Mouse (Mus musculus): Measurements from ENCODE around the gene Hdgf.

Gene Hdgf

DNA sequence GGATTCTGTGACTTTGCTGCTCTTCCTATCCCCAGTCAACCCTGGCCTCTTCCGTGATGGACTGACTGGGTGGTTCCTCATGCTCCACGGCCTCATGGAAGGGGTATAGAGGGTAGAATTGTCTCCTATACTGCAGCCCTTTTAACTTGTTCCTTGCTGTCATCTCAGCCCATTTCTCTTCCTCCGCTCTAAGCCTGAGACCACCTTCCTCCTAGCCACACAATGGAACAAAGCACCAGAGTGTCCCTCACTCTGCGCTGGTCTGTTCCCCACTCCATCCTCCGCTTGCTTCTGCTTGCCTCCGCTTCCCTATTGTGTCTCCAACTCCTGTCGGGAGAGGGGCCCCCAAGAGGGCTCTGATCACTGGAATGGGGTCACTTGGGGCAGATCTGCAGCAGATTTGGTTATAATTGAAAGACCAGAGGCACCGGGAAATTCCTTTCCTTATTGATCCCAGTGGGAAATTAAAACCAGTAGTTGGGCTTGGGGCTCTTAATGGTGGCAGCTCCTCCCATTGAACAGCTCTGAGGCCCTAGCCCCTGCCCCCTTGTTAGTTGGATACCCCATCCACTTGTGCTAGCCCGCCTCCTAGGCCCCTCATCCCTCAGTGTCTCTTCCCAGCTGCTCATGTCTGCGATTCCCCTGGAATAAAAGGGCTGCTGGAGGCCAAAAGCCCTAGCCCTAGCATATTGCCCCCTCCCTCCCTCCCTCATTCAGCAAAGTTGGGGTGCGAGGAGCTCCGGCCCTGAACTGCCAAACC, 39.8 kb downstream of the Hdgf start:
- DNase-seq (ENCODE audit: low read depth, low spot score), result no peak

DNA sequence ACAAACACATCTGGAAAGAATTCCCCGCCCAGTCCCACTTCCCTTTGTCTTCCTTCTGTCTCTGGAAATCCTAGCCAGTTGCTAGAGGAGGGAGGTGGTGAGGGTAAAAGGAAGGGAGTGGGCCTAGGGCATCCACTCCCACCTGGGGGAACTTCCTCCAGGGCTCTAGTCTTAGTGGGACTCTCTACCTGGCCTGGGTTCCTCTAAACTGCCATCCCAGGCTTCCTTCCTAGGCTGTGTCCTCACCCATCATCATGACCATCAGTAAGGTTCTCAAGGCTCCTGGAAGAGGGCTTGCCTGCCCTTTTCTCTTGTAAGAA, 40.4 kb downstream of the Hdgf start:
- DNase-seq (ENCODE audit: low read depth, low spot score), result no peak

DNA sequence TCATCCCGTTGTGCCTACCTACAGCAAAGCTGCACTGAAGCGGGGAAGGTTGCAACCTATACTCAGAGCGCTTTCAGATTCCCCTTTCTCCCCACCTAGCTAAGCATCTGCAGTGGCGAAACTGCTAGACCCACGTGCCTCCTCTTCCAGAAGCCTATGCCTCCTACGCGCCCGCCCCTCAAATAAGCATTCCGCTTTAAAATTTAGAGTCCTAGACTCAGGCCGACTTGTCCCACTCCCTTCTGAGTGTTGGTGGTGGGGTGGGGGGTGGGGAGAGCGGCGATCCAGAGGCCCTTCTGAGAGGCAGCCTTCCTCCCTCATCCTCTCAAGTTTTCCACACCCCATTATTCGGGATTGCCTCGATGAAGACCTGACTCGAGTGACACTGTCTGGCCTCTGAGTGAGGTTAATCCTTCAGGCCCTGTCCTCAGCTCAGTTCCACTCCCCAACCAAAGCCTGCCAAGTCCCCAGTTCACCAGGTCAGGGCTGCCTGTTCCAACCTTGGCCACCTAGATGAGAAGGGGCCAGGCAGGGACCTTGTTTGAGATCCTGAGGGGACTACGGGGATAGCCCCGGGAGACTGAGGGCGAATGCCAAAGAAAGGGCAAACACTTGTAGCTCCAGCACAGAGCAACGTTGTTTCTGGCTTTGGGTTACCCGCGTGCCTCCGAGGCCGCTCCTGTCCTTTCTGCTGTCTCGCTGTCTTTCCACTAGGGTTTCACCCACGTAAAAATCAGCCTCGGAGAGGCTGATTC, 41.1 kb downstream of the Hdgf start:
- no peak for DNase-seq (ENCODE audit: low read depth, low spot score)

DNA sequence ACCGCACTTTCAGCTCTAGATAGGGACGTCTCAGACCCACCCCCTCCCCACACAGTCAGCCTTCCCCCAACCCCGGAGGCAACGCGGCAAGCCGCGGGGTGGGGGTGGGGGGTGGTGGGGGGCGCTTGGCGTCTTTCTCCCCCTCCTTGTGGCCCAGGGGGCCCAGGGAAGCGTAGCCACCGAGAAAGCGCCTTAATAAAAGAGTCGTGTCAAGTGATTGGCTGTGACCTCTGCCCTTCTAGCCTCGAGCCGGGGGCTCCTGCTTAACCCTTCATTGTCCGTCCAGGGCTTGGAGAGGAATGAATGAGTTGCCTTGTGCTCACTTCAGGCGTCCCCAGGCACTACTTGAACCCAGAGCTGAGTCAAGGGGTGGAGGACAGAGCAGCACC, 41.7 kb downstream of the Hdgf start:
- no peak for DNase-seq (ENCODE audit: low read depth, low spot score)

DNA sequence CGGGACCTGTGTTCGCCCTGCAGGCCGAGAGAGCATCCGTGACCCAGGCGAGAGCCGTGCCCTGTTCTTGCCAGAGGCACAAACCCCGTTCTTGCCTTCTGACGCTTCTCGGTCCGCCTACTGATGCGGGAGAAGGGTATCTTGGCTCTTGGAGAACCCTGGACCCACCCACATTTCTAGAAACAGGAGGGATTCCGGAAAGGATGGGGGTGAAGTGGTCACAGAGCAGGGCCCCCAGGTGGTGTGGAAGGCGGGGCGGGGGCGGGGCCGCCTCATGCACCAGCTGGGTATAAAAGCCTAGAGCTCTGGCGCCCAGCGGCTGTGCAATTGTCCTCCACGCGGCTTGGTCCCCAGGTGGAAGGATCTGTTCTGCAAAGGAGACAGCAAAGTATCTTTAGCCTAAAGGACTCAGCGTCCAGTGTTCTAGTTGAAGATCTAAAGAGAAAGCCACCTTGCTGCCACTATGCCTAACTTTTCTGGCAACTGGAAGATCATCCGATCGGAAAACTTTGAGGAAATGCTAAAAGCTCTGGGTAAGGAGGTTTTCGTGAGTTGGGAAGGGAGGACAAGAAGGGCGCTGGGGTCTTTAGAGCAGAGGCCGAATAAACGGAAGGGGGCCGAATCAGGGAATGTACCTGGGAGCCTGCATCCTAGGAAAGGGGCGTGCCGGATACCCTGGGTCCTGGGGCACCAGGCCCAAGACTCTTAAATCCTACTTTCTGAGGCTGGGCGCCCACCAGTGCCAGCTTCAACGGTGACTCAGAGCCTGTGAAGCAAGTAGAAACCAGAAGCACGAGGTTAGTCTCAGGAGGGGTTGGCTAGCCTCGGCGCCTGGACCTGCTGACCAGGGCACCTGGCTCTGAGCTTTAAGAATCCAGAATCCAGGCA, 42.5 kb downstream of the Hdgf start, which contains the start of gene Crabp2:
TSS of gene Crabp2 (plus strand) at position 289 of the 888 bp plus-strand sequence.
- DNase-seq (ENCODE audit: low read depth, low spot score), result no peak

DNA sequence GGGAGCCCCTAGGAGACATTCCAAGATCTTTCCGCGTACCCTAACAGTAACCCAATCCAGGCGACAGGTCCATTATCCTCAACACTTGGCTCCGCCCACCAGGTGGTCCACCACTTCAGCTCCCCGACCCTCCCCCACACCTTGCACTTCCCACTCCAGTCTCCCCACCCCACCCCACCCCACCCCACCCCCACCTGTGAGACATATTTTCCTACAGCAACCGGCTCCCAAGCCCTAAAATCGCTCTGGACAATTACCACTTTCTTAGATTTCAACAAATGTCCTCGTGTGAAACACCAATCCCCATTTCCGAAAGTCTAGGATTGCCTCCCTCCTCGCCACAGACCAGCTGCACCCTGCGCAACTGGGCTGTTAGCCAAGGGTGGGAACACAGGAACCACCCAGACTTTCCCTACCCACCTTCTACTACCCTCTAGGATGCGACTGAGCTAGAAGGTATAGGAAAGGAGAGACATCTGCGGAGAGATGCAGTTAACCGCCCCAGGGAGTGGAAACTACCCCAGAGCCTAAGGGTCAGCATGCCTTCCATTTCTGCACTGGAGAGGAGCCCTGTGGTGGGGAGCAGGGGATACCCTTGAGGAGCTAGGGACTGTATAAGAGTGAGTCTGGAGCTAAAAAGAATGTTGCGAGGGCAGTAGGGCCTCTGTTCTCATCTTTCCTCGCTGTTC, 43.3 kb downstream of the Hdgf start:
- no peak for DNase-seq (ENCODE audit: low read depth, low spot score)

DNA sequence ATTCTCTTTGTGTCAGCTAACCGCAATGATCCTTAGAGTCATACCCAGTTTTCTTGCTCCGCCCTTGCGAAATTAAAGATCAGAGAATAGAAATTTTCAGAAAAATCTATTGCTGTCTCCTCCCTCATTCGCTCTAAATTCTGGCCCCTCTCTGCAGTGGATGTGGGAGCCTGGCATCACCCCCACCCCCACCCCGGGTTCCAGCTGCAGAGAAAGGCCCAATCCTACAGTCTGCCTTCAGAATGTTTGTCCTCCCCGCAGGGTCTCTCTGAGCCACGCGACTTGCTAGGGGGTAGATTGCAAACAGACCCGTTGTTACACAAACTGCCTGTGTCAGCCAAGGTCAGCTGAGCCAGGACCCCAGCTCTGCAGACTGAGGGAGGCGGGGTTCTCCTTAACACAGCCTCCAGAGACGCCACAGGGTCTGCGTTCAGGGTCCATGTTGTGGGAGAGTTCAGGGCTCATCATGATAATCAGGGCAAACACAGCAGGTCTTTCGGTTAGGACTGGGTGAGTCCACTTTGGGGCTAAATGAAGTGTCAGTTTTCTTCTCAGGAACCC, 43.9 kb downstream of the Hdgf start:
- no peak for DNase-seq (ENCODE audit: low read depth, low spot score)

DNA sequence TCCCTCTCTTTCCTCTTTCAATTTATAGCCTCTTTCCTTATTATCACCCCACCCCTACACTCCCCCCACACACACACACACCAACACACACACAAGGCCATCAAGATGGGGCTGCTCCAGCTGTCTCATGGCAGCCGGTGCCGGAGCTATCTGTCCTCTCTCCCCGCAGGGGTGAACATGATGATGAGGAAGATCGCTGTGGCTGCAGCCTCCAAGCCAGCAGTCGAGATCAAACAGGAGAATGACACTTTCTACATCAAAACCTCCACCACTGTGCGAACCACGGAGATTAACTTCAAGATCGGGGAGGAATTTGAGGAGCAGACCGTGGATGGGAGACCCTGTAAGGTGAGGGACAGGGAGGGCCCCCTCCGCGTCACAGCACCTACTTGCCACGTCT, 45.8 kb downstream of the Hdgf start:
- DNase-seq (ENCODE audit: low read depth, low spot score), result no peak

DNA sequence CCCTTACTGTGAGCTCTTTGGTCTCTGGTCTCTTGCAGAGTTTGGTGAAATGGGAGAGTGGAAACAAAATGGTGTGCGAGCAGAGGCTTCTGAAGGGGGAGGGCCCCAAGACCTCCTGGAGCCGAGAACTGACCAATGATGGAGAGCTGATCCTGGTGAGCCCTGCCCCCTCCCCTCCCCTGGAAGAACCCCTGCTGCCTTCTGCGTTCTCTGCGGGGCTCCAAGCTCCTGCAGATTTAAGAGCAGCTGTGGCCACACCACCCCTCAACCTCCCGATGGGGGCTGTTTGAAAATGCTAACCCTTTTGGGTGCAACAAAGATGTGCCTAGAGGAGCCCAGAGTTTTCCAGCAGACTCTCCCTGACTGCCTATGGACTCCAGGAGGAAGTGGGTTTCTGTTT, 46.3 kb downstream of the Hdgf start:
- no peak for DNase-seq (ENCODE audit: low read depth, low spot score)

DNA sequence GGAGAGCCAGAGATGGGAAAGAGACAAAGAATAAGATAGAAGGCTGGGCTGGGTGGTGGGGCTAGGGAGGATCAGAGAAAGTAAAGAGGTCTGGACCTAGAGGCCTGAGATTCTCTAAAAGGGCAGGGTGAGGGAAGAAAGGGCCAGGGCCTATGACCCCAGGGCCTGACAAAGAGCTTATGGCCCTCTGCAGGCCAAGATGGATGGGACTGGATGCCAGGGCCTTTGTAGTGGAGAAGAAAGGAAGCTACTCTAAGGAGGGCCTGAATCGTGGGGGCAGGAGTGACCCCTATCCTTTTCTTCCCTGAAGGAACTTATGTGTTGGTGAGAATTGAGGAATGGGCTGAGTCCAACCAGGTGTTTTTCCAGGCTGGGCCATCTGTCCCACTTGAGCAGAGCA, 51.9 kb downstream of the Hdgf start:
- no peak for DNase-seq (ENCODE audit: low read depth, low spot score)

DNA sequence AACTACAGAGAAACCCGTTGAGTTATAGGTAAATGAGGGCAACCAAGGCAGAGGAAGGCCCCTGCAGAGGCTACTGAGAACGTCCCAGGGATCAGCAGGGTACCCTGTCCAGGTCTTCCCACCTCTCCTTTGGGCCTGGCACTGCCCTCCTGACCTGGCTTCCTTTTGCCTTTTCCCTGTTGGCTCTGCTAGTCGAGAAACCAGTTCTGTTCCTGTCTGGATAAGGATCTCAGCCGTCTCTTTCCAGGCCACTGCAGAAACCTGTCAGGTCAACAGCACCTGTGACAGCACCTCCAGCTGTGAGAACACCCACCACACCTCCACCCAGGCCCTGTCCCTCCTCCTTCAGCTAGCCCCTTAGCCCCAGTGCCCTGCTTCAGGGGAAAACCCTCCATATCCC, 52.4 kb downstream of the Hdgf start:
- DNase-seq (ENCODE audit: low read depth, low spot score), result no peak

DNA sequence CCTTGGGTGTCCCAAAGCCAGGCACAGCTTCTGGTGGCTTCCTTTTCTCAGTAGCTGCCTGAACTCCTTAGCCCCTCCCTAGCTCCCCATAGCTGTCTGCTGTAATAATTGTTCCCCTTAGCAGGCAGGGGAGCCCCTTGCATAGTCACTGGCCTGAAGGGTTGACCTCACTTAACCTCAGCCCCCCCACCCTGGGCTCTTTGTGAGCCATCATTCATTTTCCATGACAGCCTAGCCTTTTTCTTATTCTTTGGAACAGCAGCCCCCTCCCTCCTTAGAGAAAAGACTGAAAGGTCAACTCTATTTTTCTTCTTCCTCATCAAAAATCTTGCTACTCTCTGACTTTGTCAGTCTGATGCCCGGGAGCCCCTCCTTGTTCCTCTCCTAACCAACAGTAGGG, 52.8 kb downstream of the Hdgf start:
- no peak for DNase-seq (ENCODE audit: low read depth, low spot score)

DNA sequence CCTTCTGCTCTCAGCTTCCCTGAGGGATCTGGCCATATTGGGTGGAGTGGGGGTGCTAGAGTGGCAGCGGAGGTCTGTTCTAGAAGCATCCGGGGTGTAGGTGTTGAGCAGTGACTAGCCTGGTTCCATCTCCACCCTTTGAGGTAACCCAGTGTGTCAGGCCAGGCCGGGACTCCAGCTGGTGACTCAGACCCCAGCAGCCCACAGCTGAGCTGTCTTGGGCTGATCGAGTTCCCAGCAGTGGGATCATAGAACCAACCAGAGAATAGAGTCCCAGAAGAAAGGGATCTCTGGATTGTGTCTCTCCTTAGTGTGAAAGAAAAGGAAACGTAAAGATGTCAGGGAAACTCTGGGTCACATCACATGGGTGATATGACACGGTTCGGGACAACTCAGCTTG, 53.2 kb downstream of the Hdgf start:
- DNase-seq (ENCODE audit: low read depth, low spot score), result no peak

DNA sequence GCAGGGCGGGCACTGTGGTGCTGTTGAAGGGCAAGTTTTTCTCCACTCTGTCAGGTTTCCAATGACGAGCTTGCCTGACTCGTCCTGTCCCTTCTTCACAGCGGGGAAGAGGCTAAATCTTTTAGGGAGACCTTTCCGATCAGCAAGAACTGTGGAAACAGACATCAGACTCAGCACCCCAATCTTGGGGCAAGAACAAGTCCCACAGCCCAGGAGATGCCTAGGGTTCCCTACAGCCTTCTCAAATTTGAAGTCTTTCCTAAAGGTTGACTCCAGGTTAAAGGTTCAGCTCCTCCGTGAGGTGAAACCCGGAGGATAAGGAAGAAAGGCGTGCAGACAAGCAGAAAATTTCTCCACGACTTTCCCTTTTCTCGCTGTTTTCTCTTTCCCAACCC, 54.1 kb downstream of the Hdgf start:
- no peak for DNase-seq (ENCODE audit: low read depth, low spot score)

DNA sequence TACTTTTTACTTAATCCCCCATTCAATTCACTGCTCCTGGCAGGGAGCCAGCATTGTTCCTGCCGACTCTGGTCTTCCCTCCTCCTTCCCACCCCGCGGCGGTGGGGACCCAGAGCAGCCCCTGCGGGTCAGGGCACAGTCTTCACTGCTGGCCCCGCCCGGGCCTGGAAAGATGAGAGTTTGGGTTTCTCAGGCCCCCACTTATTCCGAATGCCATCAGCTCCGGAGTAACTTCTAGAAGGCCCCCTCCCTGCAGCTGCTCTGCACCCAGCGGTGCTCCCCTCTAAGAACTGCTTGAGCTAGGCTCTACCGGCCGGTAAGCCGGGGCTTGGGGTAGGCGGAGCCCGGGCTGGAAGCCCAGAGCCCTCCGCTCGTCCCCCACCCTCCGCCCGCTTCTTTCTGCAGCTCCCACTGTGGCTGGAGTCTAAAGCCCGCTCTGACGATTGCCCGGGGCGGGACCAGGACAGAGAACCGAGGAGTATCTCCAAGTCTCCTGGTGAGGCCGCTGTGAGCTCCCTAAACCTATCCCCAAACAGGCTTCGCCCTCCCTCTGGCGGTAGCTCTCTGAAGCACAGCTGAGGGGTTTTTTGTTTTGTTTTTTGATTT, 54.6 kb downstream of the Hdgf start:
- no peak for DNase-seq (ENCODE audit: low read depth, low spot score)

All from c-Kit-negative CD71-positive TER-119-positive erythroid progenitor cells, embryonic 14.5 days (primary cell).